Mouse (Mus musculus): ENCODE measurements around the gene Olfr523. TPM values are rescaled to one million over a fixed set of nuclear protein-coding genes. Genes with fewer than 3 reads are reported as not detected.
A peak's percentile ranks its signal among the peaks of the same experiment; 100 is the strongest.

Olfr523 gene
- total and polyA plus RNA-seq, 3 experiments = 0.11 TPM; not detected in 2

DNA sequence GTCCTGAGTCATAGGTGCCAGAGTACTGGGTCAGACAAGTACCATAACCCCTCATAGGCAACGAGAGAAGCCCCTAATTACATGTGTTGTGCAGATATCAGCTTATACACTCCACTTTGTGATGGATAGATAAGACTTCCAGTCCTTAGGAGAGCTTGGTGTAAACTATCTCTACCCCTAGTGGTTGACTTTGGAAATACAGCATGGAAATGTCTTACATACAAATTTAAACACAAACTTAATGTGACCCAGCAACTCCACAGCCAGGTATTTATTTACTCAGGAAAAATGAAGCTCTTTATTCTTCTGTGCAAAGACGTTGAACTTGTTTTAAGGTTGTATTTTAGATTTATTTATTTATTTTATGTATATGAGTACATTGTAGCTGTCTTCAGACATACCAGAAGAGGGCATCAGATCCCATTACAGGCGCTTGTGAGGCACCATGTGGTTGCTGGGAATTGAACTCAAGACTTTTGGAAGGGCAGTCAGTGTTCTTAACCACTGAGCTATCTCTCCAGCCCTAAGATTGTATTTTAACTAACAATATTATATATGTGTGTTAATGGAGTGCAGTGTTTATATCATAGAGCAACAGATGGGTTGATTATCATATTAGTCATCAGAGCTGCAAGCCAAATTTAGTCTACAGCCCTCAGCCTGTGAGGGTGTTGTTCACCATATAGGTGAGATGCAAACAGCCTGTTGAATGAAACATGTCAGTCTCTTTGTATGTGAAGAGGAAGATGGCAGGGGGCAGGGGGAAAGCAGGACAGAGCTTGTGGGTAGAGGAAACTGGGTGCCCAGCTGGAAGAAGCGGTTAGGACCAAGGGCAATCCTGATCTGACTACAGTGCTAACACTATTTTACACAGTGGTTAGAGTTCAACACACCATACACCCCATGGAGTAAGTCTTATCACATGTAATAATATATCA is 15.6 kb downstream of the Olfr523 start:
- no peaks in the 10 kb centered on the region for H3K36me3 ChIP-seq (replicated peaks)
- peak; percentile 48 for ATAC-seq (ENCODE audit: extremely low read depth, insufficient number of reproducible peaks, low FRiP score, poor library complexity, severe bottlenecking)
- H3K9me3 ChIP-seq (replicated peaks) = no peaks in the 10 kb centered on the region; the same call in 1 of the 2 replicates
- H3K4me3 ChIP-seq (ENCODE audit: low read depth, low read length) = no peak overlapping the region
- DNase-seq (ENCODE audit: low spot score) = no peak
- H3K27me3 ChIP-seq (ENCODE audit: insufficient read depth, low read length) = peaks cover 5% of the 10 kb centered on the region
- H3K4me1 ChIP-seq (ENCODE audit: insufficient read depth, low read depth, low read length) = peaks cover 44% of the 10 kb centered on the region
- peak; percentile 39; the same call in 1 of the 2 replicates for TF ChIP-seq CTCF (IDR thresholded peaks at IDR 0.05; ENCODE audit: low read depth, low read length)
- no peak for TF ChIP-seq GATA2 (IDR thresholded peaks at IDR 0.05; ENCODE audit: borderline replicate concordance, low read depth, low read length)

DNA sequence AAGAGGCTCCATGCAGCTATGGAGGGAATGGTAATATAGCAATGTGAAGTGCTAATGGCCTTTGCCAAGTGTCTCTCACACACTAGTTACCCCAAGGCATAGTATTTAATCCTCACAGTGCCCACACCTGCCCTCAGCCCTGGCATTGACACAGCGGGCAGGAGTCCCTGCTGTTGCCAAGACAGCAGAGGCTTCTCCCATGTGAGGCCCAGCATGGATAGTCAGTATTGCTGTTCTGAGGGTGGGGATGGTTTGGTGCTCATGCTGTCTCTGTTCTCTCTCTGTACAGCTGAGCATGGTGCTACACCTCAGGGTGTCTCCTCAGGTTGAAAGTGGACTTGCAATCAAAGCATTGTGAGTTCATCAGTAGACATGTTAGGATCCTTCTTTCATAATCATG is 17.4 kb downstream of the Olfr523 start:
- H3K36me3 ChIP-seq (replicated peaks) = no peaks in the 10 kb centered on the region
- TF ChIP-seq GATA1 (IDR thresholded peaks at IDR 0.05; ENCODE audit: borderline replicate concordance, low read length) = no peak
- TF ChIP-seq CTCF (IDR thresholded peaks at IDR 0.05; ENCODE audit: low read depth, low read length) = no peak
- TF ChIP-seq POLR2AphosphoS5 (IDR thresholded peaks at IDR 0.05; ENCODE audit: insufficient replicate concordance, low read depth, low read length) = no peak
- ATAC-seq (ENCODE audit: extremely low read depth, insufficient number of reproducible peaks, low FRiP score, poor library complexity, severe bottlenecking) (no peak), DNase-seq (ENCODE audit: low spot score) (no peak)
- peaks cover 2% of the 10 kb centered on the region; the same call in 1 of the 2 replicates for H3K27me3 ChIP-seq (ENCODE audit: insufficient read depth, low read length)
- H3K9me3 ChIP-seq (replicated peaks) = no peaks in the 10 kb centered on the region; the same call in 1 of the 2 replicates
- no peak overlapping the region for H3K4me3 ChIP-seq (ENCODE audit: low read depth, low read length)
- H3K4me1 ChIP-seq (ENCODE audit: insufficient read depth, low read depth, low read length) = peaks cover 59% of the 10 kb centered on the region

DNA sequence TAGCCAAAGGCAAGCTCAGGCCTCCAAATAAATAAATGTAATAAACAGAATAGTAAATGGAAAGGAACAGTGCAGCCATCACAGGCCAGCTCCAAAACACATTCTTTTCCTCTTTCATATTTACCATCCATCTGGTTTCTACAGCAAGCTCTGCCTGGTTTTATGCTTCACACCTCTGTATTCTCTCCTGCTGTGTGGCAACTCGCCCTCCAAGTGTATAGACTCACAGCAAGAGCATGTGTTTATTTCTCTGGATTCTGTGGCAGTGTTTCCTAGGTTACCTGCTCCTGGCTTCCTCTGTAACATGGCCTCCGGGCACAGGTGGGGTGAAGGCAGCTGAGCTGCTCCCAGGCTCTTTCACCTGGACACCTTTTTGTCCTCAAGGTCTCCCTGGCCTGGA is 19.4 kb downstream of the Olfr523 start:
- ATAC-seq (ENCODE audit: extremely low read depth, insufficient number of reproducible peaks, low FRiP score, poor library complexity, severe bottlenecking) (no peak), DNase-seq (ENCODE audit: low spot score) (no peak)
- Histone ChIP-seq H3K36me3 (replicated peaks) (no peaks in the 10 kb centered on the region), H3K27me3 (ENCODE audit: insufficient read depth, low read length) (no peaks in the 10 kb centered on the region), H3K4me1 (ENCODE audit: insufficient read depth, low read depth, low read length) (peaks cover 59% of the 10 kb centered on the region), H3K4me3 (ENCODE audit: low read depth, low read length) (no peak overlapping the region), H3K9me3 (replicated peaks) (no peaks in the 10 kb centered on the region; the same call in 1 of the 2 replicates)
- TF ChIP-seq GATA2 (IDR thresholded peaks at IDR 0.05; ENCODE audit: borderline replicate concordance, low read depth, low read length) (no peak), CTCF (IDR thresholded peaks at IDR 0.05; ENCODE audit: low read depth, low read length) (no peak), GATA1 (IDR thresholded peaks at IDR 0.05; ENCODE audit: borderline replicate concordance, low read length) (no peak), POLR2AphosphoS5 (IDR thresholded peaks at IDR 0.05; ENCODE audit: insufficient replicate concordance, low read depth, low read length) (no peak), TAL1 (conservative IDR thresholded peaks at IDR 0.05; ENCODE audit: low read depth, low read length) (no peak)

DNA sequence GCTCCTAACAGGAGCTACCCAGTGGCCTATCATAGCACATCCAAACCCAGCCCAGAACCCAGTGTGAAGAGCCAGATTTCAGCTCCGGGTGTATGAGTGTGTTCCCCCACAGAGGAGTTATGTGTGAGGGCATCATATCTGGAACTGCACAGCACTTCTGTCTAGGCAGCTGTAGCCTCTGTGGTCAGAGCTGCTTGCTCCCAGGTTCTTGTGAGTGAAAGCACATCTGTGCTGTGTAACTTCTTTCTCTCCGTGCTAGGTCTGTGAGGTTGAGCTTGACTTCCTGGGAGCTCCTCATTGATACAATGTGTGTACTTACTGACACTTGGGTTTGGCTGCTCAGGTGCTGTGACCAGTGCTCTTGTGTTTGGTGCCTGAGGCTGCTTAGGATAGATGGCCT is 19.8 kb downstream of the Olfr523 start:
- Histone ChIP-seq H3K4me3 (ENCODE audit: low read depth, low read length) (no peak overlapping the region), H3K27me3 (ENCODE audit: insufficient read depth, low read length) (no peaks in the 10 kb centered on the region), H3K4me1 (ENCODE audit: insufficient read depth, low read depth, low read length) (peaks cover 56% of the 10 kb centered on the region), H3K36me3 (replicated peaks) (no peaks in the 10 kb centered on the region), H3K9me3 (replicated peaks) (no peaks in the 10 kb centered on the region; the same call in 1 of the 2 replicates)
- TF ChIP-seq GATA2 (IDR thresholded peaks at IDR 0.05; ENCODE audit: borderline replicate concordance, low read depth, low read length) = no peak
- no peak for TF ChIP-seq POLR2AphosphoS5 (IDR thresholded peaks at IDR 0.05; ENCODE audit: insufficient replicate concordance, low read depth, low read length)
- TF ChIP-seq CTCF (IDR thresholded peaks at IDR 0.05; ENCODE audit: low read depth, low read length) = no peak
- TF ChIP-seq GATA1 (IDR thresholded peaks at IDR 0.05; ENCODE audit: borderline replicate concordance, low read length) = no peak
- no peak for TF ChIP-seq TAL1 (conservative IDR thresholded peaks at IDR 0.05; ENCODE audit: low read depth, low read length)
- ATAC-seq (ENCODE audit: extremely low read depth, insufficient number of reproducible peaks, low FRiP score, poor library complexity, severe bottlenecking) = no peak
- DNase-seq (ENCODE audit: low spot score) = no peak

DNA sequence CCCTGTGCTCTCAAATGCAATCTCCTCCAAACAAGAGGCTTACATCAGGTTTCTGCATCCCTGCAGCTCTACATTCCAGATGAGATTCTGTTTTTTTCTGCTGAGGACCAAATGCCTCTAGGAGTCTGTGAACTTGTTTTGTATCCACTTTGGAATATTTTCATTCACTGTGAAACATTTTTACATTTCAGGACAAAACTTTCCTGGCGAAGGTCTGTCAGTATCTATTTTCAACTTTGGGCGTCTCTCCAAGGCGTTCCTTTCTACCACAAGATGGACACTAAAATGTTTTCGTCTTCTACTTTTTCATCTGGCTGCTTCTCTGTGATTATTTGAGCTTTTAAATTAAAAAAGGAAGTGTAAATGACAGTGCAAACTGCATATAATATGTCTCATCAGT is 21.0 kb downstream of the Olfr523 start:
- no peaks in the 10 kb centered on the region; the same call in 1 of the 2 replicates for H3K9me3 ChIP-seq (replicated peaks)
- DNase-seq (ENCODE audit: low spot score) (no peak), ATAC-seq (ENCODE audit: extremely low read depth, insufficient number of reproducible peaks, low FRiP score, poor library complexity, severe bottlenecking) (no peak)
- TF ChIP-seq POLR2AphosphoS5 (IDR thresholded peaks at IDR 0.05; ENCODE audit: insufficient replicate concordance, low read depth, low read length) (no peak), TAL1 (conservative IDR thresholded peaks at IDR 0.05; ENCODE audit: low read depth, low read length) (no peak), GATA1 (IDR thresholded peaks at IDR 0.05; ENCODE audit: borderline replicate concordance, low read length) (no peak), GATA2 (IDR thresholded peaks at IDR 0.05; ENCODE audit: borderline replicate concordance, low read depth, low read length) (no peak), CTCF (IDR thresholded peaks at IDR 0.05; ENCODE audit: low read depth, low read length) (no peak)
- no peak overlapping the region for H3K4me3 ChIP-seq (ENCODE audit: low read depth, low read length)
- no peaks in the 10 kb centered on the region for H3K27me3 ChIP-seq (ENCODE audit: insufficient read depth, low read length)
- no peaks in the 10 kb centered on the region for H3K36me3 ChIP-seq (replicated peaks)
- H3K4me1 ChIP-seq (ENCODE audit: insufficient read depth, low read depth, low read length) = peaks cover 52% of the 10 kb centered on the region

DNA sequence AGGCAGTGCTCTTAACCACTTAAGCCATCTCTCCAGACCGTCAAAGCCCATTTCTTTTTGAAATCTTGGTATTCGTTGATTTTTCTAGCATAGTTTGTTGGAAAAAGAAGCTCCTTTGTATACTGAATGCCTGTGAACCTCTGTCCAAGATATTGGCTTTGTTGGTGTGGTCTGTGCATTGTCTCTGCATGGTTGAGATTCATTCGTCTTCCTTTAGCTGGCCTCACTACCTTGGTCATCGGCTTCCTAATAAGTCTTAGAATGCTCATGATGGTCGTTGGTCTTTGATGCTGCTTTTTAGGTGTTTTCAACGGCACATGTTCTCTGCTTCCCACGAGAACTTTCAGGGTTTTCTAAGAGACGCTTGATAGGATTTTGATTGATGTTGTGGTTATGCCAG is 23.0 kb downstream of the Olfr523 start:
- ATAC-seq (ENCODE audit: extremely low read depth, insufficient number of reproducible peaks, low FRiP score, poor library complexity, severe bottlenecking) (no peak), DNase-seq (ENCODE audit: low spot score) (no peak)
- Histone ChIP-seq H3K9me3 (replicated peaks) (no peaks in the 10 kb centered on the region; the same call in 1 of the 2 replicates), H3K4me3 (ENCODE audit: low read depth, low read length) (no peak overlapping the region), H3K27me3 (ENCODE audit: insufficient read depth, low read length) (no peaks in the 10 kb centered on the region), H3K36me3 (replicated peaks) (no peaks in the 10 kb centered on the region), H3K4me1 (ENCODE audit: insufficient read depth, low read depth, low read length) (peaks cover 56% of the 10 kb centered on the region)
- TF ChIP-seq GATA1 (IDR thresholded peaks at IDR 0.05; ENCODE audit: borderline replicate concordance, low read length) = no peak
- TF ChIP-seq POLR2AphosphoS5 (IDR thresholded peaks at IDR 0.05; ENCODE audit: insufficient replicate concordance, low read depth, low read length) = no peak
- no peak for TF ChIP-seq GATA2 (IDR thresholded peaks at IDR 0.05; ENCODE audit: borderline replicate concordance, low read depth, low read length)
- TF ChIP-seq TAL1 (conservative IDR thresholded peaks at IDR 0.05; ENCODE audit: low read depth, low read length) = no peak
- TF ChIP-seq CTCF (IDR thresholded peaks at IDR 0.05; ENCODE audit: low read depth, low read length) = no peak
